Mouse (Mus musculus): ENCODE results near the gene Cacna1c. TPM values are rescaled to one million over a fixed set of nuclear protein-coding genes. Genes with fewer than 3 reads are reported as not detected.

The Cacna1c gene
- polyA plus RNA-seq, 1 experiment from 2014 or later = 9.3 TPM

GRCm38 (mm10) chr6:118722336-118722735 is 473.9 kb downstream of the Cacna1c start:
- no peak overlapping the region for H3K4me2 ChIP-seq
- no peak overlapping the region for H3K4me3 ChIP-seq
- H3K9ac ChIP-seq = no peak overlapping the region
- WGBS = 74% methylated on average over 6 of the region's 6 CpGs
- no peak overlapping the region for H3K27ac ChIP-seq
- 0 out of 2 replicates have a peak, but pooled peaks cover 14% of the 10 kb centered on the region for H3K36me3 ChIP-seq
- no peak for ATAC-seq (ENCODE audit: insufficient number of reproducible peaks, insufficient read depth, low FRiP score, low TSS enrichment, low read depth)
- no peaks in the 10 kb centered on the region for H3K27me3 ChIP-seq
- H3K4me1 ChIP-seq = no peaks in the 10 kb centered on the region
- H3K9me3 ChIP-seq = no peaks in the 10 kb centered on the region

GRCm38 (mm10) chr6:118719486-118719885 is 476.7 kb downstream of the Cacna1c start:
- ATAC-seq (ENCODE audit: insufficient number of reproducible peaks, insufficient read depth, low FRiP score, low TSS enrichment, low read depth) = no peak
- no peaks in the 10 kb centered on the region for H3K27me3 ChIP-seq
- WGBS = 90% methylated on average over 1 of the region's 1 CpGs
- H3K9ac ChIP-seq = no peak overlapping the region
- no peak overlapping the region for H3K4me3 ChIP-seq
- no peak overlapping the region for H3K27ac ChIP-seq
- no peaks in the 10 kb centered on the region for H3K9me3 ChIP-seq
- 0 out of 2 replicates have a peak, but pooled peaks cover 5% of the 10 kb centered on the region for H3K36me3 ChIP-seq
- H3K4me1 ChIP-seq = no peaks in the 10 kb centered on the region
- no peak overlapping the region for H3K4me2 ChIP-seq

- Histone ChIP-seq H3K9ac (no peak overlapping the region), H3K27me3 (no peaks in the 10 kb centered on the region), H3K4me1 (no peaks in the 10 kb centered on the region), H3K36me3 (peaks cover 32% of the 10 kb centered on the region), H3K9me3 (no peaks in the 10 kb centered on the region), H3K27ac (no peak overlapping the region), H3K4me3 (no peak overlapping the region), H3K4me2 (no peak overlapping the region)
- no peak for ATAC-seq (ENCODE audit: insufficient number of reproducible peaks, insufficient read depth, low FRiP score, low TSS enrichment, low read depth)
- WGBS = 92% methylated on average over 5 of the region's 5 CpGs
Observed at GRCm38 (mm10) chr6:118713286-118713685, 482.9 kb downstream of the Cacna1c start.

- WGBS = 81% methylated on average over 14 of the region's 14 CpGs
Observed at GRCm38 (mm10) chr6:118711677-118712322, 484.4 kb downstream of the Cacna1c start.

GRCm38 (mm10) chr6:118707066-118707465 is 489.2 kb downstream of the Cacna1c start:
- Histone ChIP-seq H3K9me3 (no peaks in the 10 kb centered on the region), H3K27me3 (no peaks in the 10 kb centered on the region), H3K9ac (no peak overlapping the region), H3K27ac (no peak overlapping the region), H3K4me2 (no peak overlapping the region), H3K4me3 (no peak overlapping the region), H3K36me3 (peaks cover 25% of the 10 kb centered on the region), H3K4me1 (no peaks in the 10 kb centered on the region)
- 74% methylated on average over 4 of the region's 4 CpGs for WGBS
- ATAC-seq (ENCODE audit: insufficient number of reproducible peaks, insufficient read depth, low FRiP score, low TSS enrichment, low read depth) = no peak

More at GRCm38 (mm10) chr6:118711677-118712322, 484.4 kb downstream of the Cacna1c start:
- Histone ChIP-seq H3K4me2 (no peak overlapping the region), H3K4me1 (no peaks in the 10 kb centered on the region), H3K4me3 (no peak overlapping the region), H3K27ac (no peak overlapping the region), H3K36me3 (peaks cover 32% of the 10 kb centered on the region), H3K27me3 (no peaks in the 10 kb centered on the region), H3K9ac (no peak overlapping the region), H3K9me3 (no peaks in the 10 kb centered on the region)
- no peak for ATAC-seq (ENCODE audit: insufficient number of reproducible peaks, insufficient read depth, low FRiP score, low TSS enrichment, low read depth)

GRCm38 (mm10) chr6:118705840-118706239 is 490.4 kb downstream of the Cacna1c start:
- no peaks in the 10 kb centered on the region for H3K4me1 ChIP-seq
- H3K4me2 ChIP-seq = no peak overlapping the region
- no peaks in the 10 kb centered on the region for H3K9me3 ChIP-seq
- no peak overlapping the region for H3K27ac ChIP-seq
- no peak for ATAC-seq (ENCODE audit: insufficient number of reproducible peaks, insufficient read depth, low FRiP score, low TSS enrichment, low read depth)
- no peak overlapping the region for H3K4me3 ChIP-seq
- H3K27me3 ChIP-seq = no peaks in the 10 kb centered on the region
- H3K36me3 ChIP-seq = peaks cover 14% of the 10 kb centered on the region; the same call in 1 of the 2 replicates
- 90% methylated on average over 7 of the region's 7 CpGs for WGBS
- H3K9ac ChIP-seq = no peak overlapping the region

- 77% methylated on average over 4 of the region's 4 CpGs for WGBS
- H3K4me1 ChIP-seq = peaks cover 4% of the 10 kb centered on the region; the same call in 1 of the 2 replicates
- H3K9me3 ChIP-seq = no peaks in the 10 kb centered on the region
- H3K4me3 ChIP-seq = no peak overlapping the region
- no peaks in the 10 kb centered on the region for H3K27me3 ChIP-seq
- H3K9ac ChIP-seq = no peak overlapping the region
- H3K4me2 ChIP-seq = no peak overlapping the region
- no peak for ATAC-seq (ENCODE audit: insufficient number of reproducible peaks, insufficient read depth, low FRiP score, low TSS enrichment, low read depth)
- H3K27ac ChIP-seq = no peak overlapping the region
- H3K36me3 ChIP-seq = peaks cover 12% of the 10 kb centered on the region; the same call in 1 of the 2 replicates
Observed at GRCm38 (mm10) chr6:118694626-118695025, 501.6 kb downstream of the Cacna1c start.

GRCm38 (mm10) chr6:118689447-118689846 is 506.8 kb downstream of the Cacna1c start:
- Histone ChIP-seq H3K9ac (no peak overlapping the region), H3K9me3 (no peaks in the 10 kb centered on the region), H3K4me2 (no peak overlapping the region), H3K27me3 (no peaks in the 10 kb centered on the region), H3K27ac (no peak overlapping the region), H3K36me3 (0 out of 2 replicates have a peak, but pooled peaks cover 12% of the 10 kb centered on the region), H3K4me3 (no peak overlapping the region), H3K4me1 (no peaks in the 10 kb centered on the region)
- no peak for ATAC-seq (ENCODE audit: insufficient number of reproducible peaks, insufficient read depth, low FRiP score, low TSS enrichment, low read depth)
- WGBS = 93% methylated on average over 3 of the region's 3 CpGs

GRCm38 (mm10) chr6:118688856-118689255 is 507.4 kb downstream of the Cacna1c start:
- no peak for ATAC-seq (ENCODE audit: insufficient number of reproducible peaks, insufficient read depth, low FRiP score, low TSS enrichment, low read depth)
- Histone ChIP-seq H3K4me3 (no peak overlapping the region), H3K27ac (no peak overlapping the region), H3K4me1 (no peaks in the 10 kb centered on the region), H3K27me3 (no peaks in the 10 kb centered on the region), H3K4me2 (no peak overlapping the region), H3K9ac (no peak overlapping the region), H3K36me3 (0 out of 2 replicates have a peak, but pooled peaks cover 11% of the 10 kb centered on the region), H3K9me3 (no peaks in the 10 kb centered on the region)
- 87% methylated on average over 5 of the region's 5 CpGs for WGBS

GRCm38 (mm10) chr6:118680814-118681213 is 515.4 kb downstream of the Cacna1c start:
- Histone ChIP-seq H3K27me3 (no peaks in the 10 kb centered on the region), H3K27ac (no peak overlapping the region), H3K36me3 (peaks cover 12% of the 10 kb centered on the region), H3K9ac (no peak overlapping the region), H3K4me3 (no peak overlapping the region), H3K9me3 (no peaks in the 10 kb centered on the region), H3K4me1 (no peaks in the 10 kb centered on the region), H3K4me2 (no peak overlapping the region)
- WGBS = 65% methylated on average over 6 of the region's 6 CpGs
- no peak for ATAC-seq (ENCODE audit: insufficient number of reproducible peaks, insufficient read depth, low FRiP score, low TSS enrichment, low read depth)

- Histone ChIP-seq H3K36me3 (peaks cover 21% of the 10 kb centered on the region), H3K9ac (no peak overlapping the region), H3K9me3 (no peaks in the 10 kb centered on the region), H3K4me2 (no peak overlapping the region), H3K4me3 (no peak overlapping the region), H3K27ac (no peak overlapping the region), H3K27me3 (no peaks in the 10 kb centered on the region), H3K4me1 (no peaks in the 10 kb centered on the region)
- 91% methylated on average over 10 of the region's 10 CpGs for WGBS
- no peak for ATAC-seq (ENCODE audit: insufficient number of reproducible peaks, insufficient read depth, low FRiP score, low TSS enrichment, low read depth)
Observed at GRCm38 (mm10) chr6:118678031-118678430, 518.2 kb downstream of the Cacna1c start.

- no peaks in the 10 kb centered on the region for H3K9me3 ChIP-seq
- H3K36me3 ChIP-seq = peaks cover 21% of the 10 kb centered on the region; the same call in 1 of the 2 replicates
- H3K4me3 ChIP-seq = no peak overlapping the region
- no peak overlapping the region for H3K4me2 ChIP-seq
- no peaks in the 10 kb centered on the region for H3K4me1 ChIP-seq
- H3K27me3 ChIP-seq = no peaks in the 10 kb centered on the region
- WGBS = 93% methylated on average over 6 of the region's 6 CpGs
- no peak overlapping the region for H3K27ac ChIP-seq
- ATAC-seq (ENCODE audit: insufficient number of reproducible peaks, insufficient read depth, low FRiP score, low TSS enrichment, low read depth) = no peak
- H3K9ac ChIP-seq = no peak overlapping the region
Observed at GRCm38 (mm10) chr6:118677306-118677705, 518.9 kb downstream of the Cacna1c start.

Data from embryonic facial prominence, embryonic 13.5 days (tissue).